Mouse (Mus musculus): ENCODE measurements around the gene Ak2. TPM values are rescaled to one million over a fixed set of nuclear protein-coding genes. Genes with fewer than 3 reads are reported as not detected.

The Ak2 gene
- polyA plus RNA-seq, 1 experiment from 2014 or later: 119 TPM

DNA sequence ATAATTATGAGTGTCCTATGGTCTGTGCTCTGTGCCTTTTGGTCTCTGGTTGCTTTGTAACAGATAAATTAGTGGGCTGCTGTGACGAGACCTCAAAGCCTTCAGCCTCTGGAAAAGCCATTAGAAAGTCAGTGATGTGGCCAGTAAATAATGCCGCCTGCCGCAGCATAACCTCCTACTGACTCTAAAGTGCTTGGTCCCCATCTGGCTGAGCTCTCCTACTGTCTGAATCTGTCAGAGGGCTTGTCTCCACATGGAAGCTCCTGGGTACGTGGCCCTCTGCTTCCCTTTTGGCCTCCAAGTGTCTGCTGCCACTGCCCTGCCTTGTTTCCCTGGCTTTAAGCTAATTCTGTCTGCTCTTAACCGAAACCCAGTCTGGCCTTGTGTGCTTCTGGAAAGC is 17.8 kb downstream of the Ak2 start:
- H3K9me3 ChIP-seq (ENCODE audit: control insufficient read depth, low read length): no peaks in the 10 kb centered on the region
- no peaks in the 10 kb centered on the region for H3K27me3 ChIP-seq (ENCODE audit: control insufficient read depth, insufficient read depth, low read length)
- H3K4me1 ChIP-seq (replicated peaks; ENCODE audit: control insufficient read depth, insufficient read depth, low read length): no peaks in the 10 kb centered on the region
- no peak overlapping the region for H3K4me2 ChIP-seq (replicated peaks; ENCODE audit: low read depth, low read length)
- H3K27ac ChIP-seq (ENCODE audit: low read depth, low read length): no peak overlapping the region
- ATAC-seq (ENCODE audit: low FRiP score): no peak
- 65% methylated on average over 5 of the region's 5 CpGs for WGBS
- peaks cover 6% of the 10 kb centered on the region for H3K36me3 ChIP-seq (ENCODE audit: control insufficient read depth, insufficient read depth, low read length)
- H3K4me3 ChIP-seq (ENCODE audit: low read depth, low read length): no peak overlapping the region
- no peak overlapping the region for H3K9ac ChIP-seq (ENCODE audit: low read depth, low read length)
- DNase-seq (ENCODE audit: low spot score): no peak

DNA sequence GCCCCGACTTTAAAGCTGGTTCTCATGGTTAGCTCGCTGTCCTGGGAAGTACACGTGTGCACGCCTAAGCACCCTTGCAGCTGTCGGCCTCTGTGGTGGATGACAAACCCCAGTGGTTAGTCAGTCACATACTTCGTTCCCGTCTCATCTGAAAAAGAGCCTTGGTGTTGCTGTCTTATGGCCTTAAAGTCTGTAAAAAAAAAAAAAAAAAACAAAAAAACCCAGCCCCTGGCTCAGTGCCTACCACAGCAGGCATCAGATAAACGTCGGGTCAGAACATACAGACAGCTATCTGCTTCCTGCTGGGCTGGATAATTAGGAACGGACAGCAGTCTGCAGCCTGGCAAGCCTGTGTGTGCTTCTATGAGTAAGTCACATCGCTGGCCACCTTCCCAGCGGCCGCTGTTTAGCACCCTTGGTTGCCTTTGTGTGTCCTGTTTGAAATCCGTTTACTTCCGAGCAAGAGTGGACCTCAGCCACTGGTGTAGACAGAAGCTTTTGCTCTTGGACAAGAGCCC is 19.9 kb downstream of the Ak2 start:
- Histone ChIP-seq H3K4me3 (ENCODE audit: low read depth, low read length) (no peak overlapping the region), H3K4me2 (replicated peaks; ENCODE audit: low read depth, low read length) (no peak overlapping the region), H3K27ac (ENCODE audit: low read depth, low read length) (no peak overlapping the region), H3K9me3 (ENCODE audit: control insufficient read depth, low read length) (no peaks in the 10 kb centered on the region), H3K9ac (ENCODE audit: low read depth, low read length) (no peak overlapping the region), H3K27me3 (ENCODE audit: control insufficient read depth, insufficient read depth, low read length) (no peaks in the 10 kb centered on the region), H3K36me3 (ENCODE audit: control insufficient read depth, insufficient read depth, low read length) (peaks cover 6% of the 10 kb centered on the region), H3K4me1 (replicated peaks; ENCODE audit: control insufficient read depth, insufficient read depth, low read length) (no peaks in the 10 kb centered on the region)
- ATAC-seq (ENCODE audit: low FRiP score) (no peak), DNase-seq (ENCODE audit: low spot score) (no peak)
- 46% methylated on average over 15 of the region's 15 CpGs for WGBS

DNA sequence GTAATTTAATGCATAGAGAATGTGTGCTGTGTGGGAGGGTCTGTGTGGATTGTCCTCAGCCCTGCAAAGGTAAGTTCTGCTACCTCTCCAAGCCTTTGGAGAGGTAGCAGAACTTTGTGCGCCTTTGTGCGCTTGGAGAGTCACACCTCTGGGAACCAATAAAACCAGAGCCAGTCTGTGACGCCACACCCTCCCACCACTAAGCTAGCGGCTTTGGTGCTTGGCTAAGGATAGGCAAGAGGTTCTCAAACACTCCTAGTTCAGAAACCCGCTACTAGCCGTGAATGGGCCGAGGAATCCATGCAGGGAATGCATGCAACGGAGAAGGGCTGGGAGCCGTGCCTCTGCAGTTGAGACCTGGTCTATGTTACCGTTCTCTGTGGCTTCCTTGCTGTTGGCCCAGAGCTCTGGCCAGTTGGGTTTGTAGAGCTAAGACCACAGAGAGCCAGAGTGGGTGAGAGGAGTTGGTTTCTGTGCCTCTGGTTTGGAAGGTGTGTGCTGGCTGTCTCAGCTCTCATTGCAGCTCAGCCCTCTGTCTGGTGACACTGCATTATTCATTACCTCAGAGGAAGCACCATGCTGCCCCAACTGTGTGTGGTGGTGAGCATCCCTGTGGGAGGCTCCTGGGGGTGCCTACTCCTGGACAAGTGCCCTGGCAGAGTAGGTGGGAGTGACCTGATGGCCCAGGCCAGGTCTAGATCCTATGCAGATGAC is 21.6 kb downstream of the Ak2 start:
- WGBS: 62% methylated on average over 10 of the region's 10 CpGs
- Histone ChIP-seq H3K27ac (ENCODE audit: low read depth, low read length) (no peak overlapping the region), H3K4me2 (replicated peaks; ENCODE audit: low read depth, low read length) (no peak overlapping the region), H3K9me3 (ENCODE audit: control insufficient read depth, low read length) (no peaks in the 10 kb centered on the region), H3K4me3 (ENCODE audit: low read depth, low read length) (no peak overlapping the region), H3K27me3 (ENCODE audit: control insufficient read depth, insufficient read depth, low read length) (no peaks in the 10 kb centered on the region), H3K9ac (ENCODE audit: low read depth, low read length) (no peak overlapping the region), H3K4me1 (replicated peaks; ENCODE audit: control insufficient read depth, insufficient read depth, low read length) (no peaks in the 10 kb centered on the region), H3K36me3 (ENCODE audit: control insufficient read depth, insufficient read depth, low read length) (peaks cover 3% of the 10 kb centered on the region; the same call in 1 of the 2 replicates)
- no peak for ATAC-seq (ENCODE audit: low FRiP score)
- no peak for DNase-seq (ENCODE audit: low spot score)

DNA sequence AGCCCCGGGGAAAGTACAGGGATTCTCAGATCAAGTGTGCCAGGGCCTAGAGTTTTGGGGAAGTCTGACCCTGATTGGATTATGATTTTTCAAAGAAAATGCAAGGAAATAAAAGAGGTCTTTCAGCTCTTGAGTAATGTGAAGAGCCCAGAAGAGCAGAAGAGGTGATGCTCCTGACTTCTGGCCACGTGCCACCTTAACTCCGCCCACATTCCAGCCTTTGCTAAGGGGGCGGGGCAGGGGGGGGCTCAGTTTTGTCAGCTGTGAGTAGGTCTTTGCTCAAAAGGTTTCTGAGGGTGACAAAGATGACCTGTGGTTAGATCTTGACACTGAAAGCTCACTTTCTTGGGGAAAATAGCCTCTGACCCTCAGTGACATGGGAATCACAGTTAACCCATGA is 24.6 kb downstream of the Ak2 start:
- H3K4me3 ChIP-seq (ENCODE audit: low read depth, low read length): no peak overlapping the region
- H3K4me2 ChIP-seq (replicated peaks; ENCODE audit: low read depth, low read length): no peak overlapping the region
- H3K9ac ChIP-seq (ENCODE audit: low read depth, low read length): no peak overlapping the region
- no peaks in the 10 kb centered on the region for H3K9me3 ChIP-seq (ENCODE audit: control insufficient read depth, low read length)
- no peaks in the 10 kb centered on the region for H3K36me3 ChIP-seq (ENCODE audit: control insufficient read depth, insufficient read depth, low read length)
- no peaks in the 10 kb centered on the region for H3K27me3 ChIP-seq (ENCODE audit: control insufficient read depth, insufficient read depth, low read length)
- WGBS: 35% methylated on average over 4 of the region's 4 CpGs
- ATAC-seq (ENCODE audit: low FRiP score) (no peak), DNase-seq (ENCODE audit: low spot score) (no peak)
- H3K27ac ChIP-seq (ENCODE audit: low read depth, low read length): no peak overlapping the region
- no peaks in the 10 kb centered on the region for H3K4me1 ChIP-seq (replicated peaks; ENCODE audit: control insufficient read depth, insufficient read depth, low read length)

DNA sequence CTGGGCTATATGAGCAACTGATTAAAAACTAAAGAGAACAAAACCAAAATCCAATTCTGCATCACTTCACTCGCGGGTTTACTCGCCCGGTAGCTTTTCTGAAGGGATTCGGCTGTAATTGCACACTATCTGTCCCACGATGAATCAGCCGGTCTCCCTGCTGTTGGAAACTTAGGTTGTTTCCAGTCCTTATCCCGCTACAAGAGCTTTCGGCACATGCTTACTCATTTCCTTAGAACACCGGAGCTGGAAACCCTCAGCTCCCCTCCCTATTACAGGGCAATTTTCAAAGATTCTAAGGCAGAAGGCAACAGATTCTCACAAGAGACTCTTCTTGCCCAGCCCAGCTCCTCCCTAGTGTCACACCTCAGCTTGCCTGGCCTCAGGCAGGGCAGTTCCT is 25.4 kb downstream of the Ak2 start:
- H3K4me1 ChIP-seq (replicated peaks; ENCODE audit: control insufficient read depth, insufficient read depth, low read length): no peaks in the 10 kb centered on the region
- H3K4me3 ChIP-seq (ENCODE audit: low read depth, low read length): no peak overlapping the region
- H3K27me3 ChIP-seq (ENCODE audit: control insufficient read depth, insufficient read depth, low read length): no peaks in the 10 kb centered on the region
- DNase-seq (ENCODE audit: low spot score): no peak
- H3K9me3 ChIP-seq (ENCODE audit: control insufficient read depth, low read length): no peaks in the 10 kb centered on the region
- no peak for ATAC-seq (ENCODE audit: low FRiP score)
- H3K4me2 ChIP-seq (replicated peaks; ENCODE audit: low read depth, low read length): no peak overlapping the region
- H3K36me3 ChIP-seq (ENCODE audit: control insufficient read depth, insufficient read depth, low read length): no peaks in the 10 kb centered on the region
- 90% methylated on average over 10 of the region's 10 CpGs for WGBS
- no peak overlapping the region for H3K27ac ChIP-seq (ENCODE audit: low read depth, low read length)
- no peak overlapping the region for H3K9ac ChIP-seq (ENCODE audit: low read depth, low read length)

DNA sequence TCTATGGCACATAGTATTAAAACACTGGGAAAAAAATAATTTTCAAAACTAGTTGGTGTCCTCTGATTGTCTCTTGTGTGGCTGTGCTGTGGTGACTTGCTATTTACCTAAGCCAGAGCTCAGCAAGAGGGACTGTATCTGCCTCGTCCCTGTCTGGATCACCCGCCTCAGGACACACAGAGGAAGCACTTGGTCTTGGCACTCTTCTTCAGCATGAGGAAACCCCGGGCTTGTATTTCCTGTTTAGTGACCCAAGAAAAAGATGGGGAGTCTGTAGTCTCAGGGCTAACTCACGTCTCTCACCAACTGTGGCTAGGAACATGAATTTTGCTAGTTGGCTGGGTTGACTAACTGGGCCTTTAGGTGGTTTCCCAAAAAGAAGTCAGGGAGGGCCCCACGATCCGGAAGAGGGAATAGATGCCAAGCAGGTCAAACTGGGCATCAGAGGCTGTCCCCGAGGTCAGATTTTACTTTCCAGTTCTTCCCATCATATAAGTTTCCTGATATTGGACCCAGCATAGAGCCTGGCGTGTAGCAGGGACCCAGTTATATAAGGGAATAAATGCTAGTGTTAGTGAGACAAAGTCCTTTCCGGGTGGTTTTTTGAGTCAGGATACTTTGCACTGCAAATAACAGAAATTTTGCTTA is 27.2 kb downstream of the Ak2 start:
- DNase-seq (ENCODE audit: low spot score): no peak
- 86% methylated on average over 9 of the region's 9 CpGs for WGBS
- Histone ChIP-seq H3K4me1 (replicated peaks; ENCODE audit: control insufficient read depth, insufficient read depth, low read length) (no peaks in the 10 kb centered on the region), H3K4me3 (ENCODE audit: low read depth, low read length) (no peak overlapping the region), H3K4me2 (replicated peaks; ENCODE audit: low read depth, low read length) (no peak overlapping the region), H3K27ac (ENCODE audit: low read depth, low read length) (no peak overlapping the region), H3K27me3 (ENCODE audit: control insufficient read depth, insufficient read depth, low read length) (no peaks in the 10 kb centered on the region), H3K9me3 (ENCODE audit: control insufficient read depth, low read length) (no peaks in the 10 kb centered on the region), H3K9ac (ENCODE audit: low read depth, low read length) (no peak overlapping the region), H3K36me3 (ENCODE audit: control insufficient read depth, insufficient read depth, low read length) (no peaks in the 10 kb centered on the region)
- ATAC-seq (ENCODE audit: low FRiP score): no peak

DNA sequence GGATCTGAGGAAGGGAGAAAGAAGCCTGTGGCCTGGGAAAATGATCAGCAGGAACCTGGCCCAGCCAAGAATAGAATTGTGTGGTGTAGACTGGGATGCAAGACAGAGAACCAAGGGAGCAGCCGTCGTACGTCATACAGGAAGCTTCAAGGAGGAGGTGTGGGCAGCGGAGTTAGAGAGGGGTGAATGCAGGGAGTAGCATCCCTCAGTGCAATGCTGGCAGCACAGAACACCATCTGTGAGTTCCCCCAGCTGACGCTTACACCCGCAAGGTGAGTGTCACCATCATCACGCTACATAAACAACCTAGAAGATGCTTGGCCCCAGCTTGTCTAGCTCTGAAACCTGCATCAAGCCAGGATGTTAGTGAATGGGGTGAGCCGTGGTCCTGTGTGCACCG is 28.0 kb downstream of the Ak2 start:
- no peak overlapping the region for H3K27ac ChIP-seq (ENCODE audit: low read depth, low read length)
- DNase-seq (ENCODE audit: low spot score): no peak
- H3K4me1 ChIP-seq (replicated peaks; ENCODE audit: control insufficient read depth, insufficient read depth, low read length): no peaks in the 10 kb centered on the region
- H3K36me3 ChIP-seq (ENCODE audit: control insufficient read depth, insufficient read depth, low read length): no peaks in the 10 kb centered on the region
- no peaks in the 10 kb centered on the region for H3K27me3 ChIP-seq (ENCODE audit: control insufficient read depth, insufficient read depth, low read length)
- no peak overlapping the region for H3K4me3 ChIP-seq (ENCODE audit: low read depth, low read length)
- whole genome bisulfite sequencing: 86% methylated on average over 9 of the region's 9 CpGs
- no peak overlapping the region for H3K9ac ChIP-seq (ENCODE audit: low read depth, low read length)
- H3K9me3 ChIP-seq (ENCODE audit: control insufficient read depth, low read length): no peaks in the 10 kb centered on the region
- ATAC-seq (ENCODE audit: low FRiP score): no peak
- H3K4me2 ChIP-seq (replicated peaks; ENCODE audit: low read depth, low read length): no peak overlapping the region

DNA sequence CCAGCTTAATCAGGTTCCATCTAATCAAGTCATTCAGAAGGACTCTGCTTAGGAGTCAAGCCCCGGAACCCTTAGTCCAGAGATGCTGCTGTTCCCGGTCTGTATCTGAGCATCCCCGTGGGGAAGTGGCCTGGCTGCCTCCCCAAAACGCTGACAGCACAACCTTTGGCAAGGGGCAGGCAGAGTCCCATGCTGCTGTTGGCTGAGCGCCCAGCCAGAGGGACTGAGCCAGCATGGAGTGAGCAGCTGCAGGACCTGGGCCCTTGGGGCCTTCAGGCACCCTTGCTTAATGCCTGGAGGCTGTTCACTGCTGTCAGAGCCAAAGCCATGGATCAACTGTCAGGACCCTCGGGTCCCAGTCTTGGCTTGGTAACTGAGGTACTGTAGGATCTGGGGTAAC is 28.7 kb downstream of the Ak2 start:
- H3K27ac ChIP-seq (ENCODE audit: low read depth, low read length): no peak overlapping the region
- H3K9me3 ChIP-seq (ENCODE audit: control insufficient read depth, low read length): no peaks in the 10 kb centered on the region
- H3K27me3 ChIP-seq (ENCODE audit: control insufficient read depth, insufficient read depth, low read length): no peaks in the 10 kb centered on the region
- no peak overlapping the region for H3K4me2 ChIP-seq (replicated peaks; ENCODE audit: low read depth, low read length)
- H3K4me1 ChIP-seq (replicated peaks; ENCODE audit: control insufficient read depth, insufficient read depth, low read length): no peaks in the 10 kb centered on the region
- no peaks in the 10 kb centered on the region for H3K36me3 ChIP-seq (ENCODE audit: control insufficient read depth, insufficient read depth, low read length)
- no peak overlapping the region for H3K4me3 ChIP-seq (ENCODE audit: low read depth, low read length)
- no peak for ATAC-seq (ENCODE audit: low FRiP score)
- WGBS: 77% methylated on average over 6 of the region's 6 CpGs
- H3K9ac ChIP-seq (ENCODE audit: low read depth, low read length): no peak overlapping the region
- no peak for DNase-seq (ENCODE audit: low spot score)

DNA sequence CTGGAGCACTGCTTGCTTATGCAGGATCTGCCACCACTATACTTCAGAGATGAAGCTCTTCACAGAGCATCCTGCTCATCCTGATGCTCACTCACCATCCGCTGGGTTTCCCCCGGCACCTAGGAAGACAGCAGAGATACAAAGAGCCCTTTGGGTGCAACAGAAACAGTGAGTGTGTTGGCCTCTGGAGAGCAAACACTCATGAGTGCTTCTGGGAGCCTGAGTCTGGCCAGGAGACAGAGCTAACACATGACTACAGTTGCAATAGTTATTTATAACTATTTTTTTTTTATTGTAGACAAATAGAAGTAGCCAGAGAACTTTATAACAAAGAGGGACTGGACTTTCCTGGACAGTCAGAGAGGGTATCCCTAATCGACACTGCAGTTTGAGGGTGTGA is 29.7 kb downstream of the Ak2 start:
- 89% methylated on average over 3 of the region's 3 CpGs for WGBS
- H3K9ac ChIP-seq (ENCODE audit: low read depth, low read length): no peak overlapping the region

More for the DNA sequence above, 29.7 kb downstream of the Ak2 start:
- H3K27ac ChIP-seq (ENCODE audit: low read depth, low read length): no peak overlapping the region
- H3K27me3 ChIP-seq (ENCODE audit: control insufficient read depth, insufficient read depth, low read length): no peaks in the 10 kb centered on the region
- DNase-seq (ENCODE audit: low spot score) (no peak), ATAC-seq (ENCODE audit: low FRiP score) (no peak)
- H3K4me3 ChIP-seq (ENCODE audit: low read depth, low read length): no peak overlapping the region
- no peaks in the 10 kb centered on the region for H3K36me3 ChIP-seq (ENCODE audit: control insufficient read depth, insufficient read depth, low read length)
- H3K4me2 ChIP-seq (replicated peaks; ENCODE audit: low read depth, low read length): no peak overlapping the region
- no peaks in the 10 kb centered on the region for H3K9me3 ChIP-seq (ENCODE audit: control insufficient read depth, low read length)
- H3K4me1 ChIP-seq (replicated peaks; ENCODE audit: control insufficient read depth, insufficient read depth, low read length): no peaks in the 10 kb centered on the region
